ENCODE assay signal across 22 mouse cellular contexts in genomic region chr8:35935034-35935433, GRCm38 (mm10).
DNase-seq lines count a peak whose midpoint lies in the region; ATAC-seq lines count a peak whose summit lies in the region.
"Had no signal": no experiment of that assay in that cellular context is flagged by ENCODE, and none has a peak within 500 bp of the region (broad histone marks: within the 10 kb centered on the region; RNA-seq: fewer than 3 reads in every experiment).

No protein-coding gene starts in this region.

- H3K4me2 ChIP-seq in heart, embryonic 11.5 days = no peak overlapping the region
- H3K4me2 ChIP-seq: kidney, embryonic 15.5 days; limb, embryonic 15.5 days had no signal

- H3K27me3 ChIP-seq in heart, embryonic 11.5 days (ENCODE audit: control insufficient read depth, insufficient read depth, low read length) = no peaks in the 10 kb centered on the region
- H3K27me3 ChIP-seq: CH12.LX; kidney, embryonic 15.5 days; limb, embryonic 15.5 days had no signal

- H3K9me3 ChIP-seq in heart, embryonic 11.5 days (replicated peaks; ENCODE audit: control insufficient read depth, low read length) = no peaks in the 10 kb centered on the region; the same call in 1 of the 2 replicates
- H3K9me3 ChIP-seq: G1E; kidney, embryonic 15.5 days; limb, embryonic 15.5 days had no signal

- no peak overlapping the region for H3K27ac ChIP-seq in heart, embryonic 11.5 days (ENCODE audit: low read depth, low read length)
- H3K27ac ChIP-seq: kidney, embryonic 15.5 days; limb, embryonic 15.5 days; liver, embryonic 14.5 days had no signal

- ATAC-seq in heart, embryonic 11.5 days (replicated peaks; ENCODE audit: insufficient number of reproducible peaks, low FRiP score, low TSS enrichment) = no peak
- no peak for ATAC-seq in megakaryocyte-erythroid progenitor cell, adult 5-6 weeks (replicated peaks; ENCODE audit: low FRiP score, low TSS enrichment, poor library complexity, severe bottlenecking)
- ATAC-seq: activated CD4-positive, CD25-positive, alpha-beta regulatory T cell, adult 4 months; hindbrain, embryonic 16.5 days; intestine, embryonic 16.5 days had no signal

- intact Hi-C loops in heart, postnatal 25 days (cut with DNase I) = no loop called here

- DNase-seq in heart, adult 11 months = peak; percentile 24
- no peak for DNase-seq in heart, postnatal 25 days (ENCODE audit: low spot score)
- DNase-seq in Muller cell, postnatal 12 days (ENCODE audit: inconsistent ontology term) = peak; percentile 47
- peak; percentile 81 for DNase-seq in brain, adult 2 months (ENCODE audit: low read depth, low spot score)
- DNase-seq in cerebellum, adult 9-10 months = peak; percentile 80
- DNase-seq in kidney, adult 18-20 months = no peak
- DNase-seq: adrenal gland, postnatal 10 days; B cell, adult 2 months; embryo, embryonic 11 days; kidney, postnatal 4 days; lung, postnatal 4 days had no signal

- H3K4me1 ChIP-seq in heart, embryonic 11.5 days (ENCODE audit: control insufficient read depth, insufficient read depth, low read length) = no peaks in the 10 kb centered on the region
- H3K4me1 ChIP-seq: kidney, embryonic 15.5 days had no signal

- no peak overlapping the region for H3K4me3 ChIP-seq in heart, embryonic 11.5 days (ENCODE audit: low read depth, low read length)
- H3K4me3 ChIP-seq: kidney, embryonic 15.5 days; left cerebral cortex, adult 2 months; limb, embryonic 15.5 days had no signal

- no peaks in the 10 kb centered on the region for H3K36me3 ChIP-seq in heart, embryonic 11.5 days (ENCODE audit: control insufficient read depth, insufficient read depth, low read length)
- H3K36me3 ChIP-seq: G1E; kidney, embryonic 15.5 days; limb, embryonic 15.5 days had no signal

- H3K9ac ChIP-seq in heart, embryonic 11.5 days (ENCODE audit: low read depth, low read length) = no peak overlapping the region
- H3K9ac ChIP-seq: kidney, embryonic 15.5 days; limb, embryonic 15.5 days; liver, embryonic 14.5 days had no signal

- 90% methylated on average over 1 of the region's 1 CpGs for WGBS in heart, embryonic 11.5 days (ENCODE audit: insufficient replicate concordance)

Comparison
In these comparisons a context has a peak if more than half of its experiments do, and no peak if none do; other contexts are left out.
1. DNase-seq: peak in heart, adult 11 months (single experiment), Muller cell, postnatal 12 days (single experiment), brain, adult 2 months (single experiment) and cerebellum, adult 9-10 months (single experiment); none in heart, postnatal 25 days (single experiment) and kidney, adult 18-20 months (single experiment).